Mouse (Mus musculus) hindbrain, embryonic 11.5 days (tissue): Measurements from ENCODE around the gene Pdp2. TPM values are rescaled to one million over a fixed set of nuclear protein-coding genes. Genes with fewer than 3 reads are reported as not detected.
A peak's percentile ranks its signal among the peaks of the same experiment; 100 is the strongest.

ENCODE experiments used
- ATAC-seq: fragments of 200-750 bp; cut with Nextera tagmentation; 2 replicates; pipeline ENCODE4 v1.8.0; 2017; ENCODE audit warnings: mild to moderate bottlenecking, moderate TSS enrichment, moderate library complexity; ENCODE audit not compliant: low FRiP score
- DNase-seq: peaks from one replicate; pipeline ENCODE4 v3.0.0-alpha.2; 2015; ENCODE audit warnings: low spot score
- H3K27ac ChIP-seq: fragments of 300-500 bp; sonication (generic); 2 replicates; pipeline ENCODE4 v1.5.1; 2014; ENCODE audit warnings: mild to moderate bottlenecking, low read depth, low read length
- H3K27me3 ChIP-seq: fragments of 300-500 bp; sonication (generic); 2 replicates; pipeline ENCODE4 v1.6.1; 2014; ENCODE audit warnings: mild to moderate bottlenecking, low read length, moderate library complexity, mixed read lengths; ENCODE audit not compliant: control insufficient read depth, insufficient read depth
- H3K36me3 ChIP-seq: fragments of 300-500 bp; sonication (generic); 2 replicates; pipeline ENCODE4 v1.6.1; 2014; ENCODE audit warnings: mild to moderate bottlenecking, low read length, moderate library complexity, mixed read lengths; ENCODE audit not compliant: control insufficient read depth, insufficient read depth
- H3K4me1 ChIP-seq: fragments of 300-500 bp; sonication (generic); replicated peaks from 2 replicates; pipeline ENCODE4 v1.6.1; 2014; ENCODE audit warnings: low read length, mixed read lengths; ENCODE audit not compliant: control insufficient read depth, insufficient read depth
- H3K4me2 ChIP-seq: fragments of 300-500 bp; sonication (generic); replicated peaks from 2 replicates; pipeline ENCODE4 v1.6.1; 2014; ENCODE audit warnings: mild to moderate bottlenecking, low read depth, low read length
- H3K4me3 ChIP-seq: fragments of 300-500 bp; sonication (generic); 2 replicates; pipeline ENCODE4 v1.5.1; 2014; ENCODE audit warnings: low read depth, low read length
- H3K9ac ChIP-seq: fragments of 300-500 bp; sonication (generic); 2 replicates; pipeline ENCODE4 v1.6.1; 2014; ENCODE audit warnings: low read depth, low read length
- H3K9me3 ChIP-seq: fragments of 300-500 bp; sonication (generic); 2 replicates; pipeline ENCODE4 v1.6.1; 2016; ENCODE audit warnings: low read length; ENCODE audit not compliant: control insufficient read depth
- WGBS: fragments of 180-500 bp; shearing (Covaris S2); extraction: QIAGEN DNeasy Blood & Tissue Kit; methylation state at CpG from one replicate; pipeline ENCODE4 v1.1.7; 2014; 5-methylcytosine and 5-hydroxymethylcytosine counted together
- polyA plus RNA-seq: library from polyadenylated mRNA; unstranded; fragments of >200 nt; fragmentation: Nextera tagmentation; extraction: Ambion mirVana; gene quantifications from 2 replicates; pipeline ENCODE4 v1.2.1, GENCODE M21; 2014

Pdp2 gene
- polyA plus RNA-seq, 1 experiment from 2014 or later = 14.4 TPM

DNA sequence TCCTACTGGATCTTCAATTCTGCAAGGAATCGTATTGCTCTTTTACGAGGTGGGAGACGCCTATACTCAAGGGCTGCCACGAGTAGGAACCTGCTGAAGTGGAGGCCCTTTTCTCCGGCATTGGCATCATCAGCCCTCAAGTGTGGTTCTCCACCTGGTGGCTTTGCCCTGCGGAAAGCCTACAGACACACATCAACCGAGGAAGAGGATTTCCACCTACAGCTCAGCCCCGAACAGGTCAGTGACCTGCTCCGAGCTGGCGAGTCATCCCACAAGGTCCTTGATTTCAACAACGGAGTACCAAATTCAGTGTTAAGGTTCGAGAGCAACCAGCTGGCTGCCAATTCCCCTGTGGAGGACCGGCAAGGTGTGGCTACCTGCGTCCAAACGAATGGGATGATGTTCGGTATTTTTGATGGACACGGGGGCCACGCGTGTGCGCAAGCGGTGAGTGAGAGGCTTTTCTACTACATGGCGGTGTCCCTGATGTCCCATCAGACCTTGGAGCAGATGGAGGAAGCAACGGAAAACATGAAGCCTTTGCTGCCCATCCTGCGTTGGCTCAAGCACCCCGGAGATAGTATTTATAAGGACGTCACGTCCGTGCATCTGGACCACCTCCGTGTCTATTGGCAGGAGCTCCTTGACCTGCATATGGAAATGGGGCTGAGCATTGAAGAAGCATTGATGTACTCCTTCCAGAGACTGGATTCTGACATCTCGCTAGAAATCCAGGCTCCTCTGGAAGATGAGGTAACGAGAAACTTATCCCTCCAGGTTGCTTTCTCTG is 2.5 kb downstream of the Pdp2 start:
- 95% methylated on average over 31 of the region's 31 CpGs for WGBS
- Histone ChIP-seq H3K4me1 (no peaks in the 10 kb centered on the region), H3K9ac (no peak overlapping the region), H3K4me3 (no peak overlapping the region), H3K9me3 (no peaks in the 10 kb centered on the region), H3K4me2 (no peak overlapping the region), H3K36me3 (0 out of 2 replicates have a peak, but pooled peaks cover 5% of the 10 kb centered on the region), H3K27ac (no peak overlapping the region), H3K27me3 (no peaks in the 10 kb centered on the region)
- ATAC-seq (no peak), DNase-seq (no peak)

GRCm38 (mm10) chr8:104594611-104595362 is 3.5 kb downstream of the Pdp2 start:
- Histone ChIP-seq H3K9ac (no peak overlapping the region), H3K4me3 (no peak overlapping the region), H3K27ac (no peak overlapping the region), H3K27me3 (no peaks in the 10 kb centered on the region), H3K9me3 (no peaks in the 10 kb centered on the region), H3K4me2 (no peak overlapping the region), H3K4me1 (no peaks in the 10 kb centered on the region), H3K36me3 (0 out of 2 replicates have a peak, but pooled peaks cover 5% of the 10 kb centered on the region)
- DNase-seq (no peak), ATAC-seq (no peak)
- 92% methylated on average over 19 of the region's 19 CpGs for WGBS

DNA sequence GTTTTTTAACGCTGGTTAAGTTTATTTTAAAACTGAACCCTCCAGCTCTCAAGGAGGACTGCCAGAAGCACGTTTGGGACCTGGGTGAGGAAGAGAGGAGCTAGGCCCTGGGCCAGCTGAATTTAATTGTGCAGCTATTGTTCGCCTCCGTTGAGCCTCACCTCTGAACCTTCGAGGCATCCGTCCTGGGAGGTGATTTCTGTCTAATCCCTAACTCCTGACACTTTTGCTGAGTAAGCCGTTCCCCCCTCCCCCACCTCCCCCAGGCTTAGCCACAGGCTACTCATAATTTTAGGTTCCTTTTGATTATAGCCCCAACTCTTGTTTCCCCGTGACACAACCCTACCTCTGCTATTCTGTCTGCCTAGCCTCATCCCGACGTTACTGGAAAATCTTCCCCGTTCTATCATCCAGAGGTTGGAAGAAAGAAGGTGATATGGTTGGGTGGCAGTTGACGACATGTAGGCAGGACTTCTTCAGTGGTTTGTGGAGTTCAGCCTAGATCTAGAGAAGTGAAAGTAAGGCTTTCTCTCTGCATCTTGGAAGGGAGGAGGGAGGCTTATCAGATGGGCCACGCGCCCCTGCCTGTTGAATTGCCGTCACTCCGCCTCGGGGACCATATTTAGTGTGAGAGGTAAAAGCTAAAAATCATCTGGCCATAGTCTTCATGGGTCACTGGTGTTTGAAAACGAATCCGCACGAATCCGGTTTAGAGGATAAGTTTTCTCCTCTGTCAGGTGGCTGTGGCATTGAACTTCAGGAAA is 4.7 kb downstream of the Pdp2 start:
- Histone ChIP-seq H3K27me3 (no peaks in the 10 kb centered on the region), H3K4me3 (no peak overlapping the region), H3K36me3 (0 out of 2 replicates have a peak, but pooled peaks cover 5% of the 10 kb centered on the region), H3K9ac (no peak overlapping the region), H3K4me1 (no peaks in the 10 kb centered on the region), H3K4me2 (no peak overlapping the region), H3K27ac (no peak overlapping the region), H3K9me3 (no peaks in the 10 kb centered on the region)
- DNase-seq (no peak), ATAC-seq (no peak)
- WGBS = 88% methylated on average over 21 of the region's 21 CpGs

DNA sequence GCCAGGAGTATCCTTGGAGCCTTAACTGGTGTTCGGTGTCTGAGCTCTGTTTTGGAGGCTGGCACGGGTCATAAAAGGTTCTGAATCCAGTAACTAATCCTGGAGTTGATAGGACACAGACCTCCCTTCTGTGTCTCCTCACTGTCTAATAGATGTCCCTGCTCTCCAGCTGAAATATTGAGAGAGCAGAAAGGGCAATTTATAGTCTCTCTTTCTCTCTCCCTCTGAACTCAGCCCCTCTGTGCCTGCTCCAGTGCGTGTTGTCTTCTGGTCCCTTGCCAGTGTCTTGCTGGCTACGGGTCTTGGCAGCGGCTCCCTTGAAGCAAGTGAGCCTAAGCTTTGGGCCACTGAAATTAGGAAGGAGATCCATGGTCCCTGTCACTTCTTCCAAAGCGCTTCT is 6.4 kb downstream of the Pdp2 start:
- Histone ChIP-seq H3K4me2 (no peak overlapping the region), H3K4me3 (no peak overlapping the region), H3K9ac (no peak overlapping the region), H3K36me3 (0 out of 2 replicates have a peak, but pooled peaks cover 5% of the 10 kb centered on the region), H3K27me3 (no peaks in the 10 kb centered on the region), H3K4me1 (0 out of 2 replicates have a peak, but pooled peaks cover 2% of the 10 kb centered on the region), H3K9me3 (no peaks in the 10 kb centered on the region), H3K27ac (no peak overlapping the region)
- no peak for DNase-seq
- no peak for ATAC-seq
- 90% methylated on average over 6 of the region's 6 CpGs for whole genome bisulfite sequencing

- H3K4me1 ChIP-seq = 0 out of 2 replicates have a peak, but pooled peaks cover 2% of the 10 kb centered on the region
- 77% methylated on average over 6 of the region's 6 CpGs for WGBS
- no peak overlapping the region for H3K4me3 ChIP-seq
- ATAC-seq = no peak
- 0 out of 2 replicates have a peak, but pooled peaks cover 5% of the 10 kb centered on the region for H3K36me3 ChIP-seq
- DNase-seq = no peak
- H3K27ac ChIP-seq = no peak overlapping the region
- no peaks in the 10 kb centered on the region for H3K27me3 ChIP-seq
- H3K9me3 ChIP-seq = no peaks in the 10 kb centered on the region
- no peak overlapping the region for H3K4me2 ChIP-seq
- H3K9ac ChIP-seq = no peak overlapping the region
Observed at GRCm38 (mm10) chr8:104598496-104598895, 7.2 kb downstream of the Pdp2 start.

DNA sequence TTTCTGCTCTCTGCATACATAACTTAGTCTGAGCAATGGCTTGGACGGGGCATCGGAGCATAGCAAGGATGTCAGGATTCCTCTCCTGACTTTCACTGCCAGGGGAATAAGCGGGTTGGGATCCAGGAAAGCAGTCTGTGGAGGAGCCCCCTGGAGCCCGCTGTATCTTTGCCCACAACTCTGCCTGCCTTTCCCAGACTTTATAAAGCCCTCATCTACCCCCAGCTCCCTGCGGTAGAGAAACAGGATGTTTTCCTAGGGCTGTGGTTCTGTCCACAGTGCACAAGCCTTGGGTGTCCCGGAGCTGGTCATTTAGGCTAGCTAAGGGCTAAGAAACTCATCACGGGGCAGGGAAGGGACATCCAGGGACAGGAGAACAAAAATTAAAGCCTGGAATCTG is 10.1 kb downstream of the Pdp2 start:
- Histone ChIP-seq H3K9ac (no peak overlapping the region), H3K36me3 (no peaks in the 10 kb centered on the region), H3K4me1 (0 out of 2 replicates have a peak, but pooled peaks cover 2% of the 10 kb centered on the region), H3K9me3 (no peaks in the 10 kb centered on the region), H3K4me2 (no peak overlapping the region), H3K27ac (no peak overlapping the region), H3K4me3 (no peak overlapping the region), H3K27me3 (no peaks in the 10 kb centered on the region)
- no peak for ATAC-seq
- DNase-seq = peak; percentile 24
- WGBS = 30% methylated on average over 7 of the region's 7 CpGs

GRCm38 (mm10) chr8:104601941-104602371 is 10.7 kb downstream of the Pdp2 start:
- H3K27ac ChIP-seq = no peak overlapping the region
- H3K4me1 ChIP-seq = 0 out of 2 replicates have a peak, but pooled peaks cover 2% of the 10 kb centered on the region
- under 1% methylated on average over 12 of the region's 12 CpGs for WGBS
- no peaks in the 10 kb centered on the region for H3K36me3 ChIP-seq
- H3K4me2 ChIP-seq = peak overlapping the region; percentile 42
- no peaks in the 10 kb centered on the region for H3K27me3 ChIP-seq
- ATAC-seq (peak; percentile 61), DNase-seq (peak; percentile 24)
- H3K9me3 ChIP-seq = no peaks in the 10 kb centered on the region
- H3K9ac ChIP-seq = no peak overlapping the region
- H3K4me3 ChIP-seq = peak overlapping the region; percentile 6; the same call in 1 of the 2 replicates

DNA sequence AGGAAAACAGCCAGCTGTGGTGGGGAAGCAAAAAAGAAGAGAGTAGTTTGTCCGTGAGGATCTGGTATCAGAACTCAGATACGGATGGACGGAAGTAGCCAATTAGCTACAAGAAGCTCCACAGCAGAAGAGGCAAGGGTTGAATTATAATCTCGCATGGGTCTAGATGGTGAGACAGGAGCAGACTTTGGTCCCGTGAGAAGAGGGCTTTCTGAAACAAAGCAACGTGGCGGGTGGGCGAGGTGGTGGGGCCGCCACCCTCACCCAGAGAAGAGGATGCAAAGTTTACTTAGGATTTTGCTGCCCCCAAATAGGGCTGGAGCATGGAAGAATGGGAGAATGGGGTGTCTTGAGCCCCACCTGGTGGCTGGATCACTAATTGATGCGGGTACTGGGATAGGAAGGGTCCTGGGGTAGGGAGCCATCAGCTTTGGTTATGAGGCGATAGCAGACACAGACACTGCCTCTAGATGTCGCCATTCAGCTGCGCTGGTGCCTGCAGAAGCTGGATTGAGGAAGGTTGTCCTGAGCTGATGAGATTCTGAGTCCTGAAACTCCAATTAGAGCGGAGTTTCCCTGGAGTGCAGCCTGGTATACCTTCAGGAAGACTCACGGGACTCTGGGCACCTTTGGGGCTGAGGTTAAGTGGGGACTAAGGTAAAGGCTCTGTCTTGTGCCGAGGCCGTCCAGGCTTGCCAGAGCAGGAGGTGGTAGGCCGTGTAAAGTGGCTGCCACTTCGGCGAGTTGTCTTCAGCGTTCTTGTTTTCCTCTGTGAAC is 11.4 kb downstream of the Pdp2 start:
- peak; percentile 91 for ATAC-seq
- Histone ChIP-seq H3K9ac (no peak overlapping the region), H3K27me3 (no peaks in the 10 kb centered on the region), H3K9me3 (no peaks in the 10 kb centered on the region), H3K4me2 (peak overlapping the region; percentile 42), H3K27ac (no peak overlapping the region), H3K4me3 (peak overlapping the region; percentile 6; the same call in 1 of the 2 replicates), H3K36me3 (no peaks in the 10 kb centered on the region), H3K4me1 (0 out of 2 replicates have a peak, but pooled peaks cover 2% of the 10 kb centered on the region)
- WGBS = 24% methylated on average over 21 of the region's 21 CpGs
- peak; percentile 91 for DNase-seq
